Mouse (Mus musculus) lung, postnatal 4 days (tissue): ENCODE measurements at regions not wholly inside any gene's neighbourhood (a gene's known extent, or its start where the extent isn't known, plus 50 kb on each side); places are given as distances from the start of the nearest gene placed in this dataset.

Source experiments
- DNase-seq, 2 experiments: peaks; one replicate each; pipeline ENCODE4 v3.0.0; 2021

DNA sequence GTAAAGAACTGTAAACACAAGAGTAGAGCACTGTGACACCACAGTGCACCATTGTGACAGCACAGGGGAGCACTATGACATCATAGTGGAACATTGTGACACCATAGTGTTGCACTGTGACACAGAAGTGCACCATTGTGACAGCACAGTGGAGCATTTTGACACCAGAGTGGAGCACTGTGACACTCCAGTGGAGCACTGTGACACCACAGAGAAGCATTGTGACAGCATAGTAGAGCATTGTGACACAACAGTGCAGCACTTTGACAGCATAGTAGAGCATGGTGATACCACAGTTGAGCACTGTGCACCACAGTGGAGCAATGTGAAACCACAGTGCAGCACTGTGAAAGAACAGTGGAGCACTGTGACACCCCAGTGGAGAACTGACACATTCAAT lies 2750.4 kb upstream of the Gm8797 start:
- DNase-seq = no peak

DNA sequence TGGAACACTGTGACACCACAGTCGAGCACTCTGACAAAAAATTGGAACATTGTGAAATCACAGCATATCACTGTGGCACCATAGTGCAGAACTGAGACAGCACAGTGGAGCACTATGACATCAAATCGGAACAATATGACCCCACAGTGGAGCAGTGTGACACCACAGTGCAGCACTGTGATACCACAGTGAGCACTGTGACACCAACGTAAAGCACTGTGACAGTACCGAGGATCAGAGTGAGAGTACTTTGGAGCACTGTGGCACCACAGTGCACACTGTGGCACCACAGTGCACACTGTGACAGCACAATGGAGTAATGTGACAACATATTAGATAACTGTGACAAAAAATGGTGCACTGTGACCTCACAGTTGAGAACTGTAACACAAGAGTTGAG lies 2749.4 kb upstream of the Gm8797 start:
- no peak for DNase-seq

DNA sequence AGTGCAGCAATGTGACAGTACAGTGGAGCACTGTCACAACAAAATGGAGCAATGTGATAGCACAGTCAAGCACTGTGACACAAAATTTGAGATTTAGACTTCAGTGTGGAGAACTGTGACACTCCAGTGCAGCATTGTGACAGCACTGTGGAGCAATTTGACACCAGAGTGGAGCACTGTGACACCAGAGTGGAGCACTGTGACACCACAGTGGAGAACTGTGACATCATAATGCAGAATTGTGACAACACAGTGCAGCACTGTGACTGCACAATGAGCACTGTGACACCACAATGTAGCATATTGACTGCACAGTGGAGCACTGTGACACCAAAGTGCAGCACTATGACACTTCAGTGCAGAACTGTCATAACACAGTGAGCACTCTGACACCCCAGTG lies 2749.0 kb upstream of the Gm8797 start:
- DNase-seq = peak in 1 of 2 experiments; percentile 14

DNA sequence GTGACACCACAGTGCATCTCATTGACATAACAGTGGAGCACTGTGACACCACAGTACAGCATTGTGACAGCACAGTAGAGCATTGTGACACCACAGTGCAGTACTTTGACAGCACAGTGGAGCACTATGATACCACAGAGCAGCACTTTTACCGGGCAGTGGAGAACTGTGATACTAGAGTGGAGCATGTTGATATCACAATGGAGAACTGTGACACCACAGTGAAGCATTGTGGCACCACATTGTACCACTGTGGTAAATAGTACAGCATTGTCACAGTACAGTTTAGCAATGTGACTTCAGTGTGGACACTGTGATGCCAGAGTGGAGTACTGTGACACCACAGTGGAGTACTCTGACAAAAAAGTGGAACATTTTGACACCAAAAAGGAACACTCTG lies 2747.2 kb upstream of the Gm8797 start:
- DNase-seq = no peak

DNA sequence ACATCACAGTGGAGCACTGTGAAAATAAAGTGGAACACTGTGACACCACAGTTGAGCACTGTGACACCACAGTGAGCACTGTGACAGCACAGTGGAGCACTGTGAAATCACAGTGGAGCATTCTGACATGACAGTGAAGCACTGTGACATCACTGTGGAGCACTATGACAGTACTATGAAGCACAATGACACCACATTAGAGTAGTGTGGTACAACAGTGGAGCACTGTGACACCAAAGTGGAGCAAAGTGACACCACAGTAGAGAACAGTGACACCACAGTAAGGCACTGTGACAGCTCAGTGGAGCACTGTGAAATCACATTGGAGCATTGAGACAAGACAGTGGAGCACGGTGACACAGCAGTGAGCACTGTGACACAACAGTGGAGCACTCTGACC lies 2739.5 kb upstream of the Gm8797 start:
- no peak for DNase-seq

DNA sequence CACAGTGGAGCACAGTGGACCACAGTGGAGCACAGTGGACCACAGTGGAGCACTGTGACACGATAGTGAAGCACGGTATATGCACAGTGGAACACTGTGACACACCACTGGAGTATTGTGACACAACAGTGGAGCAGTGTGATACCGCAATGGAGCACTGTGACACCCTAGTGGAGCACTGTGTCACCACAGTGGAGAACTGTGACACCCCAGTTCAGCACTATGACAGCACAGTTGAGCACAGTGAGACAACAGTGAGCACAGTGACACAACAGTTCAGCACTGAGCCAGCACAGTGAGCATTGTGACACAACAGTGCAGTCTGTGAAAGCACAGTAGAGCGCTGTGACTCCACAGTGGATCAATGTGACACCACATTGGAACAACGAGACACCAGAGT lies 2737.7 kb upstream of the Gm8797 start:
- DNase-seq = peak in 1 of 2 experiments; percentile 14

DNA sequence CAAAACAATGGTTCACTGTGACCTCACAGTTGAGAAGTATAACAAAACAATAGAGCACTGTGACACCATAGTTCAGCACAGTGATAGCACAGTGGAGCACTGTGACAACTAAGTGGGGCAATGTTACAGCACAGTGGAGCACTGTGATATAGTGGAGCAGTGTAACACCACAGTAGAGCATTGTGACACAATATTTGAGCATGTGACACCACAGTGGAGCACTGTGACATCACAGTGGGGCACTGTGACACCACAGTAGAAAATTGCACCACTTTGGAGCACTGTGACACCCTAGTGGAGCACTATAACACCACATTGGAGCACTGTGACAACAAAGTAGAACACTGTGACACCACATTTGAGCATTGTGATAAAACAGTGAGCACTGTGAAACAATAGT lies 2735.6 kb upstream of the Gm8797 start:
- DNase-seq = no peak

DNA sequence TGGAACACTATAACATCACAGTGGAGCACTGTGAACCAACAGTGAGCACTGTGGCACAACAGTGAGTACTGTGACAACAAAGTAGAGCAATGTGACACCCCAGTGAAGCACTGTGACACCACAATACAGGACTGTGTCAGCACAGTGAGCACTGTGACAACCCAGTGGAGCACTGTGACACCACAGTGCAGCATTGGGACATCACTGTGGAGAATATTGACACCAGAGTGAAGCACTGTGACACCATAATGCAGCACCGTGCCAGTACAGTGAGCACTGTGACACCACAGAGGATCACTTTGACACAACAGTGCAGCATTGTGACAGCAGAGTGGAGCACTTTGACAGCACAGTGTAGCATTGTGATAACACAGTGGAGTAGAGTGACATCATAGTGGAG lies 2734.0 kb upstream of the Gm8797 start:
- DNase-seq = peak in 1 of 2 experiments; percentile 12

DNA sequence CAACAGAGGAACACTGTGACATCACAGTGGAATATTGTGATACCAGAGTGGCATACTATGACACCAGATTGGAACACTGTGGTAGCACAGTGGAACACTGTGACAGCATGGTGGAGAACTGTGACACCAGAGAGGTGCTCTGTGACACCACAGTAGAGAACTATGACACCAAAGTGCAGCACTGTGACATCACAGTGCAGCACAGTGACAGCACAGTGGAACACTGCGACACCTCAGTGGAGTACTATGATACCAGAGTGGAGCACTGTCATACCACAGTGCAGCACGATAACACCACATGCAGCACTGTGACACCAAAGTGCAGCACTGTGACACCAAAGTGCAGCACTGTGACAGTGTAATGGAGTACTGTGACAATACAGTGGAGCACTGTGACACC lies 2717.8 kb upstream of the Gm8797 start:
- no peak for DNase-seq
